Mouse (Mus musculus) liver, embryonic 11.5 days (tissue): ENCODE measurements around the gene Nid2. TPM values are rescaled to one million over a fixed set of nuclear protein-coding genes. Genes with fewer than 3 reads are reported as not detected.

Experiments
- ATAC-seq: fragments of 200-750 bp; cut with Nextera tagmentation; replicated peaks from 2 replicates; pipeline ENCODE4 v1.8.0; 2017; ENCODE audit warnings: moderate number of reproducible peaks, mild to moderate bottlenecking, moderate TSS enrichment, moderate library complexity; ENCODE audit not compliant: low FRiP score
- DNase-seq: peaks from one replicate; pipeline ENCODE4 v3.0.0-alpha.2; 2017; ENCODE audit warnings: low spot score
- H3K27ac ChIP-seq: fragments of 300-500 bp; sonication (generic); 2 replicates; pipeline ENCODE4 v1.5.1; 2014; ENCODE audit warnings: mild to moderate bottlenecking, low read depth, low read length, control low read depth
- H3K27me3 ChIP-seq: fragments of 300-500 bp; sonication (generic); replicated peaks from 2 replicates; pipeline ENCODE4 v1.6.1; 2014; ENCODE audit warnings: low read length, mixed read lengths; ENCODE audit not compliant: control insufficient read depth, insufficient read depth
- H3K36me3 ChIP-seq: fragments of 300-500 bp; sonication (generic); 2 replicates; pipeline ENCODE4 v1.6.1; 2014; ENCODE audit warnings: mild to moderate bottlenecking, low read length, moderate library complexity, mixed read lengths; ENCODE audit not compliant: control insufficient read depth, insufficient read depth
- H3K4me1 ChIP-seq: fragments of 300-500 bp; sonication (generic); replicated peaks from 2 replicates; pipeline ENCODE4 v1.6.1; 2014; ENCODE audit warnings: low read length, mixed read lengths; ENCODE audit not compliant: control insufficient read depth, insufficient read depth
- H3K4me2 ChIP-seq: fragments of 300-500 bp; sonication (generic); 2 replicates; pipeline ENCODE4 v1.6.1; 2014; ENCODE audit warnings: mild to moderate bottlenecking, control low read depth, moderate library complexity
- H3K4me3 ChIP-seq: fragments of 300-500 bp; sonication (generic); 2 replicates; pipeline ENCODE4 v1.5.1; 2014; ENCODE audit warnings: low read depth, low read length, control low read depth
- H3K9ac ChIP-seq: fragments of 300-500 bp; sonication (generic); 2 replicates; pipeline ENCODE4 v1.6.1; 2014; ENCODE audit warnings: low read depth, low read length, control low read depth
- H3K9me3 ChIP-seq: fragments of 300-500 bp; sonication (generic); 2 replicates; pipeline ENCODE4 v1.6.1; 2016; ENCODE audit warnings: low read length, inconsistent platforms, mixed read lengths; ENCODE audit not compliant: control insufficient read depth
- WGBS: fragments of 180-500 bp; shearing (Covaris S2); extraction: QIAGEN DNeasy Blood & Tissue Kit; methylation state at CpG from one replicate; pipeline ENCODE4 v1.1.7; 2014; 5-methylcytosine and 5-hydroxymethylcytosine counted together
- polyA plus RNA-seq: library from polyadenylated mRNA; unstranded; fragments of >200 nt; fragmentation: Nextera tagmentation; extraction: Ambion mirVana; gene quantifications from 2 replicates; pipeline ENCODE4 v1.2.1, GENCODE M21; 2014

Gene Nid2
- polyA plus RNA-seq, 1 experiment from 2014 or later: 44.1 TPM

DNA sequence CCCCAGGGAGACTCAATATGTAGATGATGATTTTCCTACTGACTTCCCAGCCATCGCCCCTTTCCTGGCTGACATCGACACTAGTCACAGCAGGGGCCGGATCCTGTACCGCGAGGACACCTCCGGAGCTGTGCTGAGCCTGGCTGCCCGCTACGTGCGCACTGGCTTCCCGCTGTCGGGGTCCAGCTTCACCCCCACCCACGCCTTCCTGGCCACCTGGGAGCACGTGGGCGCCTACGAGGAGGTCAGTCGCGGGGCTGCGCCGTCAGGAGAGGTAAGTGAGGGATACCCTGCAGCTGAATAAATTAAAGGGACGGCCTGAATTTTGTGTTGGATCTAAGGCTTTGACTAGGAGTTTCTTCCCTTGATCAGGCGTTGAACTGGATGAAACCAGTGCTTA is 1.2 kb downstream of the Nid2 start:
- H3K9ac ChIP-seq: peak overlapping the region; percentile 46
- peak overlapping the region; percentile 65 for H3K4me3 ChIP-seq
- DNase-seq (no peak), ATAC-seq (no peak)
- peaks cover 13% of the 10 kb centered on the region for H3K4me1 ChIP-seq
- WGBS: 8% methylated on average over 21 of the region's 21 CpGs
- H3K36me3 ChIP-seq: no peaks in the 10 kb centered on the region
- H3K27me3 ChIP-seq: peaks cover 14% of the 10 kb centered on the region; the same call in 1 of the 2 replicates
- peak overlapping the region; percentile 90 for H3K4me2 ChIP-seq
- no peak overlapping the region for H3K27ac ChIP-seq
- no peaks in the 10 kb centered on the region for H3K9me3 ChIP-seq

DNA sequence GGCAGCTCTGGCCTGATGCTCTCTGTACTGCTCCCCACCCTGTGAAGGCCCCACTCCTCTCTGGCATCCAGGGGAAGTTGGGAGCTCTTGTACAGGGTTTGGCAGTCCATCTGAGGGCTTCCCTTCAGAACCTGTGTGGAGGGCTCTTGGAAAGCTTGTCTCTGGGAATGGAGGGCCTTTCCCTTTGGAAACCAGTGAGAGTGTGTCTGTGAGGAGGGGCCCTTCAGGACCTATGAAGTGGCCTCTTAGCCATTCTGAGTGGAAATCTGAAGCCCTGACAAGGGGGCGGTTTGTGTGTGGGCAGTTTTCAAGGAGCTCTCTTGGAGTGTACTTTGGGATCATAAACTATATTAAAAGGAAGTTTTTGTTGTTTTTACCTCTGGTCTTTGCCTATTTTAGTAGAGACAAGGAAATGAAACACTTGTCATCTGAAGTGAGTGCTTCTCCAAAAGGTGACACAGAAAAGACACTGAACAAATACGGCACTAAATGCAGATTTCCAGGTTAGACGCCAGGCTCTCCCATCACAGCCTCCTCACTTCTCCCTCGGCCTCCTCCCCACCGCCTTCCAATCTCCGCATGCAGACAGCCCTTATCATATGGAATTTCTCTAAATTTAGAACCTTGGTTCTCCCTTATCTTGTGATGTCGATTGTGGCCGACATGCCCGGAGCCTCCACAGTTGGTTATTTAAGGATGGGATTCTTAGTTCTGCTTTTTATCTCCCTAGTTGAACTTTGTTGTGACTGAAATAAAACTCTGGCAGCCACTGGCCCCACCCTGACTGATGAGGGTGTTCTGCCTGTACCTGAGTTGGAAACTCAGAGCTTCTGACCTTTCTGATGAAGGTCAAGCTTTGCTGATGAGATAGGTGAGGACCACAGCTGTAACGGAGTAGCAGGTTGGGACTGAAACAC is 8.5 kb downstream of the Nid2 start:
- Histone ChIP-seq H3K27me3 (no peaks in the 10 kb centered on the region), H3K9ac (no peak overlapping the region), H3K4me1 (peaks cover 29% of the 10 kb centered on the region), H3K9me3 (no peaks in the 10 kb centered on the region), H3K4me3 (no peak overlapping the region), H3K36me3 (no peaks in the 10 kb centered on the region), H3K4me2 (no peak overlapping the region), H3K27ac (no peak overlapping the region)
- no peak for DNase-seq
- 23% methylated on average over 10 of the region's 10 CpGs for WGBS
- no peak for ATAC-seq

DNA sequence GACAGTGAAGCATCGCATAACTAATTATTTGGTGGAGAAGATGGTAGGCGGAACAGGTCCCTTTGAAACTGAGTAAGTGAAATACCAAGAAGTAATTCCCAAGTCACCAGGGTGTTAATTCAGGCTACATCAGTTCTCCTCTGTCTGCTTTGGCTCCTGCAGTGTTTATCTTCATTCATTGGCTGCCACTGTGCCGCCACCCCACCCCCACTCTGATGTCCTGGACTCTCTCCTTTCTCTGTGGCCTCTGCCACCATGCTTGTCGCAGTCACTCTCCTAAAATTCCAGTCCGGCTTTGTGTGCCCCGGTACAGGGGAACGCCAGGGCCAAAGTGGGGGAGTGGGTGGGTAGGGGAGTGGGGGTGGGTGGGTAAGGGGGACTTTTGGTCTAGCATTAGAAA is 9.7 kb downstream of the Nid2 start:
- Histone ChIP-seq H3K9ac (no peak overlapping the region), H3K27me3 (no peaks in the 10 kb centered on the region), H3K4me1 (peaks cover 37% of the 10 kb centered on the region), H3K36me3 (no peaks in the 10 kb centered on the region; the same call in 1 of the 2 replicates), H3K27ac (no peak overlapping the region), H3K4me2 (no peak overlapping the region), H3K9me3 (no peaks in the 10 kb centered on the region), H3K4me3 (no peak overlapping the region)
- DNase-seq (no peak), ATAC-seq (no peak)
- 54% methylated on average over 7 of the region's 7 CpGs for WGBS

DNA sequence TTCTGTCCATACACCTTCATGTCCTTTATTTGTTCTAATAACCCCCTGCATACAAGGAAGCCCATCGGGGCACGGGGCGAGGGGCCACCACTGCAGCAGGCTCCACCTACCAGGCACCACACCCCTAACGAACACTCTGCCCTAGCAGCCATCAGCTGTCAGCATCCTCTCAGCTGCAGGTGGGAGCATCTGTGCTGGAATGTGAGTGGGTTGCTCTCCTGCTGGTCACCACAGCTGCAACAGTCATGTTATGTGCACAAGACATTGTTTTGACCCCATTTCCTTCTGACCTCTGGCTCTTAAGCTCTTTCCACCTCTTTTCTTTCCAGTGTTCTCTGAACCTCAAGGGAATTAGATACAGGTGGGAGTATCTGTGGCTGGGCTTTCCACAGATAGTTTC is 10.9 kb downstream of the Nid2 start:
- no peak overlapping the region for H3K4me2 ChIP-seq
- no peaks in the 10 kb centered on the region; the same call in 1 of the 2 replicates for H3K36me3 ChIP-seq
- peaks cover 50% of the 10 kb centered on the region for H3K4me1 ChIP-seq
- ATAC-seq (0 out of 2 replicates have a peak, but pooled peaks have one; percentile 22), DNase-seq (no peak)
- no peak overlapping the region for H3K4me3 ChIP-seq
- no peak overlapping the region for H3K9ac ChIP-seq
- 43% methylated on average over 4 of the region's 4 CpGs for WGBS
- H3K9me3 ChIP-seq: no peaks in the 10 kb centered on the region
- no peaks in the 10 kb centered on the region for H3K27me3 ChIP-seq
- no peak overlapping the region for H3K27ac ChIP-seq

DNA sequence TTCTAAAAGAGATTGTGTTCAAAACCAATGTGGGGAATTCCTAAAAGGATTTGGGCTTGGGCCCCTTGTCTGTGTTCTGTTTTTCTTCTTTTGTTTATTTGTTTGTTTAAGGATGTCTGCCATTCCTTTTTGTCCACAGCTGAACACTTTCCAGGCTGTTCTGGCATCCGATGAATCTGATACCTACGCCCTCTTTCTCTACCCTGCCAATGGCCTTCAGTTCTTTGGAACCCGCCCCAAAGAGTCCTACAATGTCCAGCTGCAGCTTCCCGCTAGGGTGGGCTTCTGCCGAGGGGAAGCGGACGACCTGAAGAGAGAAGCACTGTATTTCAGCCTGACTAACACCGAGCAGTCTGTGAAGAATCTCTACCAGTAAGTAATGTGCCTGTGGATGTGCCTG is 12.5 kb downstream of the Nid2 start:
- no peak overlapping the region for H3K27ac ChIP-seq
- ATAC-seq: no peak
- H3K4me3 ChIP-seq: no peak overlapping the region
- WGBS: 71% methylated on average over 8 of the region's 8 CpGs
- H3K9me3 ChIP-seq: no peaks in the 10 kb centered on the region
- no peak overlapping the region for H3K9ac ChIP-seq
- peaks cover 51% of the 10 kb centered on the region for H3K4me1 ChIP-seq
- no peak for DNase-seq
- H3K4me2 ChIP-seq: no peak overlapping the region
- H3K27me3 ChIP-seq: no peaks in the 10 kb centered on the region
- no peaks in the 10 kb centered on the region; the same call in 1 of the 2 replicates for H3K36me3 ChIP-seq

DNA sequence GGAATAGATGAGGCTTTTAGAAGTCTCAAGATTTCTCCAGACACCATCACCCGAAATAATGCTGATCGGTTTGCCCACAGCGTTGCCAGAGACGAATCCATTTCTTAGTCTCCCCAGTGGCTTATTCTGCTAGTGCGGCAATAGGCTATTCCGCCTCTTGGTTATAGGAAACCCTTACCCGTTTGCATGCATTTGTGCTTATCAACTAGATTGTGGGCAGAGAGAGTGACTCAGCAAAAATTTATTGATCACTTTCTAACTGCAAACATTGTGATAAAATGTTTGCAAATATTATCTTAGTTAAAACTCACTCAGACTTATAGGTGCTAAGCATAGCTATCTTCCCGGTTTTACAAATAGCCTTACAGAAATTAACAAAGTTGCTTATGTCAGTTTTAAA is 13.3 kb downstream of the Nid2 start:
- WGBS: 60% methylated on average over 8 of the region's 8 CpGs
- Histone ChIP-seq H3K4me1 (peaks cover 51% of the 10 kb centered on the region), H3K36me3 (no peaks in the 10 kb centered on the region; the same call in 1 of the 2 replicates), H3K27me3 (no peaks in the 10 kb centered on the region), H3K4me2 (no peak overlapping the region), H3K9ac (no peak overlapping the region), H3K27ac (no peak overlapping the region), H3K4me3 (no peak overlapping the region), H3K9me3 (no peaks in the 10 kb centered on the region)
- DNase-seq (no peak), ATAC-seq (peak; percentile 40)

DNA sequence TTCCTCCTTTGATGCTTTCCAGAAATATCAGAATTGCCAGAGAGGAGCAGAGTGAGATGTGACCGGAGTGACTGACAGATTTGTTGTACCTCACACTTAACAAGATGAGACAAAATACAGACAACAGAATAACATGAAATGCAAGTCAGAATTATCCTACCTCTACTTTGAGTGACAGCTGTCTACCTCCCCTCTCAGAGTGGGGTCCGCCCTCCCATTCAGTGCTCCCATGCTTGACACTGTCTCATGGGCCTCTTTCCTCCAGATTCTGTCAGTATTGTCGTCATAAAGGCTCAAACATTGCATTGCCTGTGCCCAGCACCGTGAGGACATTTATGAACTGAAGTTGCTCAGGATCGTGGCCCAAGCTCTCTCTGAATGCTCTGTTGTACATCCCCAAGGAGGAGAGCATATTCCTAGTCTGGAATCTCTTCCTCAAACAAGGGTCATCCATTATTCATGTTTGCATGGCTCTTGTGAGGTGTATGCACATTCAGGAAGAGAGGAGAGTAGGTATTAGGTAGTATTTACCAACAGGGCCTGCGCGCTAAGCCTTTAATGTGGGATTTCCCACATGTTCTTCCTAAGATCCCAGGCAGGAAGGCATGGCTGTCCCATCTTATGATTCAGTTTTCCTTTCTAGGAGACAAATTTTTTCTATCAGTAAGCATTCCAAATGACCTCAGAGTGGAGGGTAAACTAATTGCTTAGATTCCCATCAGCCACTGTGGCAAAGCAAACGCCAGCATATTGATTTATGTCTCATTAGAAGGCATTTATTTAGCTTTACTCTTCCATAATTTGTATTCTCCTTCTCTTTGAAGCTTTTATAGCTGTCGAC is 14.7 kb downstream of the Nid2 start:
- no peak for ATAC-seq
- H3K4me2 ChIP-seq: no peak overlapping the region

DNA sequence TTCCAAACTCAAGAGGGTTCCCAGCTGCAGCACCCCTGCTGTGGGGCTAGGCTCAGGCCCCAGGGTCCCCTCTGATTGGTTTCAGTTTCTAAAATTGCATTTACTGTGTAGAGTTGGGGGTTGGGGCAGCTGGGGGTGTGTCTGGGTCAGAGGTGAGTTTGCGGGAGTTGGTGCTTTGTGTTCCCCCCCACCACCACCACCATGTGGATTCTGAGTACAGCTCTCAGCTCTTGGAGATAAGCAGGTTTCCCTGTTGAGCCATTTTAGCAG is 15.2 kb downstream of the Nid2 start:
- ATAC-seq: no peak
- H3K27me3 ChIP-seq: no peaks in the 10 kb centered on the region
- no peak overlapping the region for H3K27ac ChIP-seq
- H3K9me3 ChIP-seq: no peaks in the 10 kb centered on the region
- H3K4me2 ChIP-seq: 0 out of 2 replicates have a peak overlapping the region, but pooled peaks have one; percentile 6
- H3K9ac ChIP-seq: no peak overlapping the region
- H3K4me3 ChIP-seq: no peak overlapping the region
- DNase-seq: no peak
- WGBS: 26% methylated on average over 1 of the region's 1 CpGs
- H3K4me1 ChIP-seq: peaks cover 46% of the 10 kb centered on the region
- H3K36me3 ChIP-seq: no peaks in the 10 kb centered on the region; the same call in 1 of the 2 replicates

More for the DNA sequence above, 14.7 kb downstream of the Nid2 start:
- Histone ChIP-seq H3K9me3 (no peaks in the 10 kb centered on the region), H3K4me1 (peaks cover 46% of the 10 kb centered on the region), H3K36me3 (no peaks in the 10 kb centered on the region; the same call in 1 of the 2 replicates), H3K4me3 (no peak overlapping the region), H3K27ac (0 out of 2 replicates have a peak overlapping the region, but pooled peaks have one; percentile 25), H3K9ac (no peak overlapping the region), H3K27me3 (no peaks in the 10 kb centered on the region)
- WGBS: 73% methylated on average over 9 of the region's 9 CpGs
- DNase-seq: no peak
